ENCODE assay signal across 9 mouse cellular contexts in the genomic region with DNA sequence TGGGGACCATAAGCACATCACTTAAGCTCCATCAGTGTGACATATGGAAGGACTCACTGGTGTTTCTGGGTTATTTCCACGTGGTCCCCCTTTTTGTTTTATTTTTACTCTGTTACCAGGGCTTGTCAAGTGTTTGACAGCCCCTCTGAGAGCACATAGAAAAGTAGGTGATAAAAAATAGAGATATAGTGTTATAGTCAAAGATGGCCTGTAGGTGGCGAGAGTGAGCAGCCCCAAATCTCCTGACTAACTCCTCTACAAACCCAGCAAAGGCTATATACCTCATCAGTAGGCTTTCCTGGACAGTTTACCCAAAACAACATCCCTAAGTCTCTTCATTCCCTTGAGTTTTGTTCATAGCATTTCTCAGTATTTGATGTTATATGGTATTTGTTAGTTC. TPM values are rescaled to one million over a fixed set of nuclear protein-coding genes. Genes with fewer than 3 reads are reported as not detected.
A peak's percentile ranks its signal among the peaks of the same experiment; 100 is the strongest.
DNase-seq lines count a peak whose midpoint lies in the region; ATAC-seq and TF ChIP-seq lines count a peak whose summit lies in the region.
"Had no signal": no experiment of that assay in that cellular context is flagged by ENCODE, and none has a peak within 500 bp of the region (broad histone marks: within the 10 kb centered on the region; RNA-seq: fewer than 3 reads in every experiment).

No protein-coding gene starts in this region.

- no peak overlapping the region for H3K27ac ChIP-seq in left cerebral cortex, adult 2 months
- no peak overlapping the region for H3K27ac ChIP-seq in forebrain, embryonic 14.5 days (ENCODE audit: low read depth, low read length)

- no peak overlapping the region for H3K4me3 ChIP-seq in left cerebral cortex, adult 2 months
- no peak overlapping the region for H3K4me3 ChIP-seq in forebrain, embryonic 14.5 days (ENCODE audit: low read depth, low read length)
- H3K4me3 ChIP-seq: myocyte had no signal

- WGBS in forebrain, embryonic 14.5 days = 3% methylated on average over 2 of the region's 2 CpGs

- 0 out of 2 replicates have a peak, but pooled peaks have one; percentile 21 for ATAC-seq in forebrain, embryonic 14.5 days

- no peak overlapping the region for H3K9ac ChIP-seq in forebrain, embryonic 14.5 days (ENCODE audit: low read length)

- TF ChIP-seq CTCF in left cerebral cortex, adult 2 months (IDR thresholded peaks at IDR 0.05) = peak; percentile 94

- H3K27me3 ChIP-seq in forebrain, embryonic 14.5 days (replicated peaks; ENCODE audit: control insufficient read depth, insufficient read depth, low read length) = no peaks in the 10 kb centered on the region

- H3K36me3 ChIP-seq in forebrain, embryonic 14.5 days (ENCODE audit: control insufficient read depth, insufficient read depth, low read length) = no peaks in the 10 kb centered on the region

- peak; percentile 11 to 71 for DNase-seq in adrenal gland, adult (ENCODE audit: inconsistent age in 2 of 2, low spot score in 1 of 2)
- DNase-seq in adrenal gland, postnatal 4 days (ENCODE audit: low spot score in 2 of 2) = no peak
- DNase-seq in left cerebral cortex, adult 2 months (ENCODE audit: extremely low spot score in 1 of 2, low spot score in 2 of 2) = peak; percentile 28 to 30
- DNase-seq in left cerebral cortex, adult 11 months (ENCODE audit: low spot score) = no peak
- DNase-seq in adrenal gland, postnatal 14 days = peak; percentile 28
- DNase-seq in forebrain, embryonic 14.5 days (ENCODE audit: low spot score) = peak; percentile 60
- DNase-seq in left cerebral cortex, postnatal 4 days = peak; percentile 23
- DNase-seq in right cerebral cortex, postnatal 14 days = peak; percentile 31

- intact Hi-C loops in left cerebral cortex, adult 2 months (cut with DNase I) = loop anchor here (1.0 to 10.0 kb wide), 3 partner anchors 52 to 903 kb away; no protein-coding TSS in a partner anchor
- intact Hi-C loops in left cerebral cortex, postnatal 4 days (cut with DNase I) = loop anchor here (5.0 kb wide), 1 partner anchor 50 kb away; no protein-coding TSS in a partner anchor

- no peaks in the 10 kb centered on the region for H3K4me1 ChIP-seq in forebrain, embryonic 14.5 days (ENCODE audit: control insufficient read depth, insufficient read depth, low read length)

- no peak overlapping the region for H3K4me2 ChIP-seq in forebrain, embryonic 14.5 days (ENCODE audit: low read length)

- H3K9me3 ChIP-seq in forebrain, embryonic 14.5 days (replicated peaks; ENCODE audit: control insufficient read depth, low read length) = no peaks in the 10 kb centered on the region

RNA-seq across cellular contexts. Expression of gene Fgg, which starts 5.3 kb away (rescaled TPM):
- 100 to 1,000 TPM in 1 of 2 experiments, 1 to 10 TPM in 1; 7.6 to 283 TPM for total RNA-seq in adrenal gland, postnatal 4 days (2021)
- total RNA-seq in left cerebral cortex, adult 2 months (2021) = not detected
- 22.3 and 435 TPM in 2 replicates for total RNA-seq in adrenal gland, postnatal 14 days (2021)
- polyA plus RNA-seq in forebrain, embryonic 14.5 days (2014; fragmentation: Nextera tagmentation; extraction: Ambion mirVana) = not detected in 2 replicates
- total RNA-seq in left cerebral cortex, postnatal 4 days (2021) = not detected
- polyA plus RNA-seq: myocyte had no signal

RNA-seq across cellular contexts. Expression of gene Fga, which starts 23.7 kb away (rescaled TPM):
- total RNA-seq in adrenal gland, postnatal 4 days (2021) = 100 to 1,000 TPM in 1 of 2 experiments, 1 to 10 TPM in 1; 8.3 to 344 TPM
- total RNA-seq in left cerebral cortex, adult 2 months (2021) = not detected
- 24.5 and 518 TPM in 2 replicates for total RNA-seq in adrenal gland, postnatal 14 days (2021)
- polyA plus RNA-seq in forebrain, embryonic 14.5 days (2014; fragmentation: Nextera tagmentation; extraction: Ambion mirVana) = not detected in 2 replicates
- not detected for total RNA-seq in left cerebral cortex, postnatal 4 days (2021)
- polyA plus RNA-seq: myocyte had no signal

RNA-seq across cellular contexts. Expression of gene Fgb, which starts 47.5 kb away (rescaled TPM):
- 100 to 1,000 TPM in 1 of 2 experiments, 1 to 10 TPM in 1; 4.0 to 144 TPM for total RNA-seq in adrenal gland, postnatal 4 days (2021)
- not detected for total RNA-seq in left cerebral cortex, adult 2 months (2021)
- total RNA-seq in adrenal gland, postnatal 14 days (2021) = 14.2 and 242 TPM in 2 replicates
- polyA plus RNA-seq in forebrain, embryonic 14.5 days (2014; fragmentation: Nextera tagmentation; extraction: Ambion mirVana) = not detected in 2 replicates
- not detected for total RNA-seq in left cerebral cortex, postnatal 4 days (2021)
- polyA plus RNA-seq: myocyte had no signal

RNA-seq across cellular contexts. Expression of gene Plrg1, which starts 53.1 kb away (rescaled TPM):
- total RNA-seq in adrenal gland, postnatal 4 days (2021) = 10 to 100 TPM; 53.2 to 59.1 TPM
- total RNA-seq in left cerebral cortex, adult 2 months (2021) = 10 to 100 TPM; 39.4 to 42.4 TPM
- total RNA-seq in adrenal gland, postnatal 14 days (2021) = 49.8 and 50.8 TPM in 2 replicates
- polyA plus RNA-seq in forebrain, embryonic 14.5 days (2014; fragmentation: Nextera tagmentation; extraction: Ambion mirVana) = 140 and 145 TPM in 2 replicates
- total RNA-seq in left cerebral cortex, postnatal 4 days (2021) = 10 to 100 TPM; 58.6 to 60.0 TPM

Comparison
In these comparisons a context has a peak if more than half of its experiments do, and no peak if none do; other contexts are left out.
1. DNase-seq: peak in adrenal gland, adult (2 of 2), left cerebral cortex, adult 2 months (2 of 2), adrenal gland, postnatal 14 days (single experiment), forebrain, embryonic 14.5 days (single experiment), left cerebral cortex, postnatal 4 days (single experiment) and right cerebral cortex, postnatal 14 days (single experiment); none in adrenal gland, postnatal 4 days (0 of 2) and left cerebral cortex, adult 11 months (single experiment).
2. RNA of gene Fgg, which starts 5.3 kb away (total RNA-seq): 22.3 to 435 TPM in adrenal gland, postnatal 14 days and 7.6 to 283 TPM in adrenal gland, postnatal 4 days; not detected in left cerebral cortex, postnatal 4 days and not detected in left cerebral cortex, adult 2 months; every median in the first group is over 4 times any median in the second.
3. RNA of gene Fga, which starts 23.7 kb away (total RNA-seq): 24.5 to 518 TPM in adrenal gland, postnatal 14 days and 8.3 to 344 TPM in adrenal gland, postnatal 4 days; not detected in left cerebral cortex, postnatal 4 days and not detected in left cerebral cortex, adult 2 months; every median in the first group is over 4 times any median in the second.
4. RNA of gene Fgb, which starts 47.5 kb away (total RNA-seq): 14.2 to 242 TPM in adrenal gland, postnatal 14 days and 4.0 to 144 TPM in adrenal gland, postnatal 4 days; not detected in left cerebral cortex, postnatal 4 days and not detected in left cerebral cortex, adult 2 months; every median in the first group is over 4 times any median in the second.